Mouse (Mus musculus) heart, adult 8-10 months (tissue): ENCODE measurements at regions not wholly inside any gene's neighbourhood (a gene's known extent, or its start where the extent isn't known, plus 50 kb on each side); places are given as distances from the start of the nearest gene placed in this dataset.

Source experiments
- DNase-seq: peaks from one replicate; pipeline ENCODE4 v3.0.0; 2022; ENCODE audit warnings: low spot score

GRCm38 (mm10) chr11:19456577-19456976 is 437.8 kb upstream of the Meis1 start:
- no peak for DNase-seq

- no peak for DNase-seq
These were observed 445.1 kb upstream of the Meis1 start for GRCm38 (mm10) chr11:19463730-19464358.

- no peak for DNase-seq
These were observed 449.6 kb upstream of the Meis1 start for GRCm38 (mm10) chr11:19468373-19468772.

- DNase-seq: no peak
These were observed 450.0 kb upstream of the Meis1 start for GRCm38 (mm10) chr11:19468803-19469202.

- DNase-seq: no peak
These were observed 452.0 kb upstream of the Meis1 start for GRCm38 (mm10) chr11:19470648-19471341.

GRCm38 (mm10) chr11:19475068-19475786 is 448.9 kb upstream of the Spred2 start:
- no peak for DNase-seq

GRCm38 (mm10) chr11:19493089-19493756 is 431.0 kb upstream of the Spred2 start:
- DNase-seq: no peak

- DNase-seq: no peak
These were observed 402.5 kb upstream of the Spred2 start for GRCm38 (mm10) chr11:19521721-19522120.

- DNase-seq: no peak
These were observed 400.2 kb upstream of the Spred2 start for GRCm38 (mm10) chr11:19523853-19524487.

- no peak for DNase-seq
These were observed 395.0 kb upstream of the Spred2 start for GRCm38 (mm10) chr11:19529126-19529525.

GRCm38 (mm10) chr11:19530652-19531051 is 393.5 kb upstream of the Spred2 start:
- DNase-seq: no peak

GRCm38 (mm10) chr11:19531255-19532003 is 392.7 kb upstream of the Spred2 start:
- DNase-seq: no peak

- DNase-seq: no peak
These were observed 391.3 kb upstream of the Spred2 start for GRCm38 (mm10) chr11:19532867-19533266.

GRCm38 (mm10) chr11:19533701-19534100 is 390.5 kb upstream of the Spred2 start:
- no peak for DNase-seq

GRCm38 (mm10) chr11:19535215-19535614 is 389.0 kb upstream of the Spred2 start:
- DNase-seq: no peak

GRCm38 (mm10) chr11:19546226-19546625 is 377.9 kb upstream of the Spred2 start:
- no peak for DNase-seq

- DNase-seq: no peak
These were observed 369.7 kb upstream of the Spred2 start for GRCm38 (mm10) chr11:19554316-19554946.

GRCm38 (mm10) chr11:19554947-19555770 is 369.0 kb upstream of the Spred2 start:
- DNase-seq: no peak

GRCm38 (mm10) chr11:19560452-19560851 is 363.7 kb upstream of the Spred2 start:
- DNase-seq: no peak

- DNase-seq: no peak
These were observed 361.5 kb upstream of the Spred2 start for GRCm38 (mm10) chr11:19562668-19563067.
